ENCODE assay signal across 8 mouse cellular contexts in genomic region chr14:103345011-103345410, GRCm38 (mm10). TPM values are rescaled to one million over a fixed set of nuclear protein-coding genes. Genes with fewer than 3 reads are reported as not detected.
DNase-seq lines count a peak whose midpoint lies in the region; ATAC-seq and TF ChIP-seq lines count a peak whose summit lies in the region.

No protein-coding gene starts in this region.

- no peaks in the 10 kb centered on the region for H3K9me3 ChIP-seq in heart, embryonic 11.5 days (replicated peaks; ENCODE audit: control insufficient read depth, low read length)
- no peaks in the 10 kb centered on the region for H3K9me3 ChIP-seq in forebrain, embryonic 15.5 days
- no peaks in the 10 kb centered on the region for H3K9me3 ChIP-seq in liver, embryonic 15.5 days (replicated peaks)

- ATAC-seq in heart, embryonic 11.5 days (replicated peaks; ENCODE audit: insufficient number of reproducible peaks, low FRiP score, low TSS enrichment), result no peak
- no peak for ATAC-seq in forebrain, embryonic 15.5 days (replicated peaks)
- ATAC-seq in liver, embryonic 15.5 days (ENCODE audit: insufficient read depth), result no peak

- no peak for TF ChIP-seq CTCF in C2C12 (IDR thresholded peaks at IDR 0.05; ENCODE audit: control insufficient read depth, insufficient read depth, insufficient read length)

- WGBS in heart, embryonic 11.5 days (ENCODE audit: insufficient replicate concordance), result 51% methylated on average over 2 of the region's 2 CpGs
- 49% methylated on average over 2 of the region's 2 CpGs for WGBS in forebrain, embryonic 15.5 days
- 25% methylated on average over 2 of the region's 2 CpGs for WGBS in liver, embryonic 15.5 days (ENCODE audit: insufficient replicate concordance)

- H3K27me3 ChIP-seq in heart, embryonic 11.5 days (ENCODE audit: control insufficient read depth, insufficient read depth, low read length), result no peaks in the 10 kb centered on the region
- H3K27me3 ChIP-seq in C2C12 (ENCODE audit: control insufficient read depth, insufficient read depth, insufficient read length), result no peaks in the 10 kb centered on the region
- no peaks in the 10 kb centered on the region for H3K27me3 ChIP-seq in forebrain, embryonic 15.5 days
- no peaks in the 10 kb centered on the region for H3K27me3 ChIP-seq in liver, embryonic 15.5 days

- no peaks in the 10 kb centered on the region for H3K36me3 ChIP-seq in heart, embryonic 11.5 days (ENCODE audit: control insufficient read depth, insufficient read depth, low read length)
- H3K36me3 ChIP-seq in C2C12 (ENCODE audit: control insufficient read depth, insufficient read depth), result no peaks in the 10 kb centered on the region
- H3K36me3 ChIP-seq in forebrain, embryonic 15.5 days, result no peaks in the 10 kb centered on the region
- no peaks in the 10 kb centered on the region for H3K36me3 ChIP-seq in liver, embryonic 15.5 days (replicated peaks)

- H3K4me3 ChIP-seq in heart, embryonic 11.5 days (ENCODE audit: low read depth, low read length), result peak overlapping the region; percentile 87
- peak overlapping the region; percentile 55 for H3K4me3 ChIP-seq in C2C12 (ENCODE audit: insufficient read depth, poor library complexity, severe bottlenecking)
- H3K4me3 ChIP-seq in forebrain, embryonic 15.5 days, result peak overlapping the region; percentile 71
- H3K4me3 ChIP-seq in liver, embryonic 15.5 days (replicated peaks), result peak overlapping the region; percentile 79

- DNase-seq in heart, postnatal 4 days, result no peak
- no peak for DNase-seq in cerebellum, postnatal 36 days
- DNase-seq in right cerebral cortex, postnatal 10 days (ENCODE audit: low spot score in 2 of 2), result no peak
- DNase-seq in urinary bladder, postnatal 10 days (ENCODE audit: low spot score), result no peak

- H3K79me2 ChIP-seq in C2C12 (ENCODE audit: control insufficient read depth, insufficient read depth), result peaks cover 61% of the 10 kb centered on the region

- H3ac ChIP-seq in C2C12 (ENCODE audit: control insufficient read depth, insufficient read length, low read depth), result no peak overlapping the region

- peaks cover 45% of the 10 kb centered on the region for H3K79me3 ChIP-seq in C2C12 (ENCODE audit: low read depth)

- H3K27ac ChIP-seq in heart, embryonic 11.5 days (ENCODE audit: low read depth, low read length), result no peak overlapping the region
- no peak overlapping the region for H3K27ac ChIP-seq in forebrain, embryonic 15.5 days (replicated peaks)
- H3K27ac ChIP-seq in liver, embryonic 15.5 days (replicated peaks), result peak overlapping the region; percentile 92

- peak overlapping the region; percentile 87 for H3K4me2 ChIP-seq in heart, embryonic 11.5 days
- H3K4me2 ChIP-seq in forebrain, embryonic 15.5 days (replicated peaks), result peak overlapping the region; percentile 64
- peak overlapping the region; percentile 93 for H3K4me2 ChIP-seq in liver, embryonic 15.5 days

- peaks cover 18% of the 10 kb centered on the region; the same call in 1 of the 2 replicates for H3K4me1 ChIP-seq in heart, embryonic 11.5 days (ENCODE audit: control insufficient read depth, insufficient read depth, low read length)
- H3K4me1 ChIP-seq in forebrain, embryonic 15.5 days, result peaks cover 38% of the 10 kb centered on the region
- H3K4me1 ChIP-seq in liver, embryonic 15.5 days (replicated peaks), result peaks cover 59% of the 10 kb centered on the region

- H3K9ac ChIP-seq in heart, embryonic 11.5 days (ENCODE audit: low read depth, low read length), result no peak overlapping the region
- H3K9ac ChIP-seq in forebrain, embryonic 15.5 days (replicated peaks), result peak overlapping the region; percentile 80
- H3K9ac ChIP-seq in liver, embryonic 15.5 days, result peak overlapping the region; percentile 45; the same call in 1 of the 2 replicates

TF ChIP-seq in C2C12, 6 proteins besides CTCF, POLR2A, EP300 and RAD21:
- no peak for TF ChIP-seq FOSL1 (IDR thresholded peaks at IDR 0.05; ENCODE audit: insufficient read depth, low read length, poor library complexity, severe bottlenecking)
- TF ChIP-seq USF1 (IDR thresholded peaks at IDR 0.05; ENCODE audit: low read depth), result no peak
- no peak for TF ChIP-seq MYOD1 (IDR thresholded peaks at IDR 0.05; ENCODE audit: control insufficient read depth, insufficient read length, low read depth)
- TF ChIP-seq CEBPB (IDR thresholded peaks at IDR 0.05; ENCODE audit: low read depth), result no peak

RNA-seq across cellular contexts. Expression of gene Mycbp2, which starts 1.6 kb away (rescaled TPM):
- polyA plus RNA-seq in heart, embryonic 11.5 days (2014; fragmentation: Nextera tagmentation; extraction: Ambion mirVana), result 17.2 and 19.1 TPM in 2 replicates
- 10 to 100 TPM; 30.9 to 33.3 TPM for total RNA-seq in heart, postnatal 4 days (2021)
- 5.9 TPM for polyA plus RNA-seq in C2C12 (2012; fragmentation: generic; extraction: Trizol)
- 49.5 and 51.8 TPM in 2 replicates for polyA plus RNA-seq in forebrain, embryonic 15.5 days (2015; fragmentation: Nextera tagmentation; extraction: Ambion mirVana)
- 6.4 and 7.2 TPM in 2 replicates for polyA plus RNA-seq in liver, embryonic 15.5 days (2015; fragmentation: Nextera tagmentation; extraction: Ambion mirVana)
